Mouse (Mus musculus) heart, postnatal 0 days (tissue): ENCODE results near the gene Actr2. TPM values are rescaled to one million over a fixed set of nuclear protein-coding genes. Genes with fewer than 3 reads are reported as not detected.
"Not testable (repeated sequence)": the region's sequence is repeated elsewhere in the genome, so short reads cannot be mapped to it uniquely, and the experiment has no call there.

Source experiments
- ATAC-seq: fragments of 200-750 bp; cut with Nextera tagmentation; 2 replicates; pipeline ENCODE4 v1.8.0; 2017; ENCODE audit warnings: low read depth, moderate number of reproducible peaks, moderate library complexity; ENCODE audit not compliant: insufficient read depth
- DNase-seq: peaks from one replicate; pipeline ENCODE4 v3.0.0-alpha.2; 2016; ENCODE audit warnings: low spot score
- H3K27ac ChIP-seq: fragments of 300-500 bp; sonication (generic); 2 replicates; pipeline ENCODE4 v1.5.1; 2014; ENCODE audit warnings: low read depth, mild to moderate bottlenecking
- H3K27me3 ChIP-seq: fragments of 300-500 bp; sonication (generic); 2 replicates; pipeline ENCODE4 v1.6.1; 2014; ENCODE audit warnings: low read length, mixed read lengths; ENCODE audit not compliant: control insufficient read depth, insufficient read depth
- H3K36me3 ChIP-seq: fragments of 300-500 bp; sonication (generic); replicated peaks from 2 replicates; pipeline ENCODE4 v1.6.1; 2014; ENCODE audit warnings: low read length, mixed read lengths; ENCODE audit not compliant: control insufficient read depth, insufficient read depth
- H3K4me1 ChIP-seq: fragments of 300-500 bp; sonication (generic); 2 replicates; pipeline ENCODE4 v1.6.1; 2014; ENCODE audit warnings: antibody characterized with exemption; ENCODE audit not compliant: control insufficient read depth, insufficient read depth
- H3K4me2 ChIP-seq: fragments of 300-500 bp; sonication (generic); 2 replicates; pipeline ENCODE4 v1.6.1; 2014; ENCODE audit warnings: low read depth, mild to moderate bottlenecking, low read length, moderate library complexity
- H3K4me3 ChIP-seq: fragments of 300-500 bp; sonication (generic); 2 replicates; pipeline ENCODE4 v1.5.1; 2014; ENCODE audit warnings: low read depth, low read length
- H3K9ac ChIP-seq: fragments of 300-500 bp; sonication (generic); replicated peaks from 2 replicates; pipeline ENCODE4 v1.6.1; 2014; ENCODE audit warnings: low read depth, low read length, mixed read lengths
- H3K9me3 ChIP-seq: fragments of 300-500 bp; sonication (generic); replicated peaks from 2 replicates; pipeline ENCODE4 v1.6.1; 2016; ENCODE audit warnings: low read length; ENCODE audit not compliant: control insufficient read depth
- CTCF ChIP-seq: IDR thresholded peaks from 2 replicates; pipeline ENCODE4 v1.5.1; 2016; ENCODE audit warnings: antibody characterized with exemption, control low read depth, low read depth
- EP300 ChIP-seq: IDR thresholded peaks from 2 replicates; pipeline ENCODE4 v1.6.1; 2016; ENCODE audit warnings: antibody characterized with exemption, low read depth
- WGBS: fragments of 180-500 bp; shearing (Covaris S2); extraction: QIAGEN DNeasy Blood & Tissue Kit; methylation state at CpG from one replicate; pipeline ENCODE4 v1.1.7; 2014; 5-methylcytosine and 5-hydroxymethylcytosine counted together
- polyA plus RNA-seq: library from polyadenylated mRNA; unstranded; fragments of >200 nt; fragmentation: Nextera tagmentation; extraction: Ambion mirVana; gene quantifications from 2 replicates; pipeline ENCODE4 v1.2.1, GENCODE M21; 2015
- total RNA-seq: library from RNA; depleted of rRNA; stranded (reverse); fragments of >200 nt; gene quantifications from 2 replicates; pipeline ENCODE4 v1.2.3, GENCODE M21; 2014; ENCODE audit warnings: low replicate concordance

Gene Actr2
- total and polyA plus RNA-seq, 2 experiments from 2014 or later: 25.2 to 59.7 TPM

DNA sequence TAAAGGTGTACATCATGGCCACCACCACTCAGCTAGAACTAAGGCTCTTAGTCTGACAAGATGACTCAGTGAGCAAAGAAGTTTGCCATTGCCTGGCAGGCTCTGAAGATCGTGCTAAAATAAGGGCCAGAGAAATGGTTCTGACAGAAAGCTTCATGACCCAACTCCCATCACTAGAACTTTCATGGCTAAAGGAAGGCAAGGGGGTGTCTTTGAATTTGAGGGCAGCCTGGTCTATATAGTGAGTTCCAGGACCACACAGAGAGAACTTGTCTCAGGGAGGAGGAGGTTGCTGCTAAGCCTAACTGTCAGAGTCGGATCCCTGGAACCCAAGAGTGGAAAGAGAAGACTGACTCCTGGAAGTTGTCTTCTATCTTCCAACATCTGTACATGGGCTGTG, 27.0 kb upstream of the Actr2 start:
- DNase-seq (no peak), ATAC-seq (no peak)
- H3K27ac ChIP-seq: no peak overlapping the region
- H3K4me1 ChIP-seq: no peaks in the 10 kb centered on the region
- WGBS: 75% methylated on average over 2 of the region's 2 CpGs
- no peaks in the 10 kb centered on the region for H3K36me3 ChIP-seq
- no peak overlapping the region for H3K4me2 ChIP-seq
- no peak overlapping the region for H3K9ac ChIP-seq
- no peak overlapping the region for H3K4me3 ChIP-seq
- TF ChIP-seq EP300: no peak
- H3K27me3 ChIP-seq: no peaks in the 10 kb centered on the region
- H3K9me3 ChIP-seq: no peaks in the 10 kb centered on the region

DNA sequence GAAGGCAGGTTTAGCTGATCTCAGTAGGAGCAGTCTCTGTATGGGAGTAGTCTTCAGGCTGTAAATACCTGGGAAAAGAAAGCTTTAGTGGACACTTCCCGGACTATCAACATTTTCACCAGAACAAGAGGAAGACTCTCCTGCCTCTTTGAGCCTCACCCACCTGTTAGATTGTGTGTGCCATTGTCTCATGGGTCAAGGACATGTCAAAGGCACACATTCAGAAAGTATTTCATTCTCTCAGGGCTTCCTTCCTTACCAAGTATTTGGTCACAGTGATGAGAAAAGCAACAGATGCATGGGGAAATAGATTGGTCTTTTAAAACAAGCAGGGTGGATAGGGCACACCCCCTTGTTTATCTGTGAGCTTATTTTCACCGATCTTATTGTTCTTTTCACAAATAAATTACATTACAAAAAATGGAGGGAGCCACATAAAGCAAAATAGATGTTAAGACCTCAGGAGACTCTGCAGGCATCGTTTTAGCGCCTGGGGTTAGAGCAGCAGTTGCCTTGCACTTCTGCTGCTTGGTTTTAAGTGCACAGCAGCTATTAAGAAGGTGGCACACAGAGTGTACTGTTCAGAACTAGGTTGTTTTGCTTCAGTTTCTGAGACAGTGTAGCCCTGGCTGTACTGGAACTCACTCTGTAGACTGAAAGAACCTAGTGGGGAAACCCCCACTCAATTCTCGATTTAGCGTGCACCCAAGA, 25.9 kb upstream of the Actr2 start:
- no peak overlapping the region for H3K9ac ChIP-seq
- no peak for ATAC-seq
- no peak for TF ChIP-seq CTCF
- no peak for TF ChIP-seq EP300

DNA sequence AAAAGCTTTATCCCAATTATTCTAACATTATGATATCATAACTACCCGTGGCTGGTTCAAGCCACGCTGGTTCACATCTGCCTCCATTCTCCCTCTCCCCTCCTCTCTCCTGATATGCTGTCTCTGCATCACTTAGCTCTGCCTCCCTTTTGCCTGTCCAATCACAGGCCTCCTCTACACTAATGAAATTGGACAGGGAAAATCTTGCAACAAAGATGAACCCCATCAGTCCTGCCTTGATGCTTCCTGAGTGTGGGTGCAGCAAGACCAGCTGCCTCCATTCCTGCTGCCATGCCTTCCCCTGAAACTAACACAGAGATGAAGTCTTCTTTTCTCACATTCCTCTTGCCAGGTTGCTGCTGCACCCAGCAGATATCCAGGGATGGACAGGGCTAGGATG, 25.2 kb upstream of the Actr2 start:
- no peak overlapping the region for H3K27ac ChIP-seq
- no peak overlapping the region for H3K4me2 ChIP-seq
- H3K36me3 ChIP-seq: no peaks in the 10 kb centered on the region
- no peak overlapping the region for H3K4me3 ChIP-seq
- ATAC-seq (no peak), DNase-seq (no peak)
- TF ChIP-seq CTCF (no peak), EP300 (no peak)
- H3K27me3 ChIP-seq: no peaks in the 10 kb centered on the region
- H3K9ac ChIP-seq: no peak overlapping the region
- 78% methylated on average over 2 of the region's 2 CpGs for WGBS
- no peaks in the 10 kb centered on the region for H3K9me3 ChIP-seq
- no peaks in the 10 kb centered on the region for H3K4me1 ChIP-seq

More for the DNA sequence above, 25.9 kb upstream of the Actr2 start:
- no peaks in the 10 kb centered on the region for H3K36me3 ChIP-seq
- H3K4me1 ChIP-seq: no peaks in the 10 kb centered on the region
- WGBS: 90% methylated on average over 6 of the region's 6 CpGs
- no peak overlapping the region for H3K4me2 ChIP-seq
- H3K9me3 ChIP-seq: no peaks in the 10 kb centered on the region
- H3K27ac ChIP-seq: no peak overlapping the region
- no peak for DNase-seq
- H3K27me3 ChIP-seq: no peaks in the 10 kb centered on the region
- no peak overlapping the region for H3K4me3 ChIP-seq

DNA sequence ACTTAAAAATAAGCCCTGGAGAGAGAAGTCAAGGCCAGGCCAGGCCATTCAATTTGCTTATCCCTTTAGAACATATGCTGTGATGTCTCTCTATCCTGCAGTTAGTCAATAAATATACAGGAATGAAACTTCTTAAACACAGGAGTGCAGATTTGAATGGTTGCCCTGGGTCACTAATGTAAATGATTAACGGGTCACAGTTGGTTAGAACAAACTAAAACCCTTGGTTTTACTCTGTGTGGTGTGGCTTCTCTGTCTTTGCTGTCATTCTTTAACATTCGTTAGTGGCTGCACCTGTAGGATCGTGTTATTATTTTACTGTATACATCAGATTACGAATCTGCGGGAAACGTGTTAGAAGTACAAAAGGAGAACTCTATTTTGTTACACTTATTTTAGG, 23.6 kb upstream of the Actr2 start:
- H3K4me3 ChIP-seq: no peak overlapping the region
- WGBS: 82% methylated on average over 6 of the region's 6 CpGs
- no peak for ATAC-seq
- no peaks in the 10 kb centered on the region for H3K9me3 ChIP-seq
- H3K27me3 ChIP-seq: no peaks in the 10 kb centered on the region
- no peak overlapping the region for H3K4me2 ChIP-seq
- no peaks in the 10 kb centered on the region for H3K4me1 ChIP-seq
- H3K27ac ChIP-seq: no peak overlapping the region
- H3K9ac ChIP-seq: no peak overlapping the region
- H3K36me3 ChIP-seq: no peaks in the 10 kb centered on the region
- no peak for DNase-seq
- TF ChIP-seq EP300 (no peak), CTCF (no peak)

DNA sequence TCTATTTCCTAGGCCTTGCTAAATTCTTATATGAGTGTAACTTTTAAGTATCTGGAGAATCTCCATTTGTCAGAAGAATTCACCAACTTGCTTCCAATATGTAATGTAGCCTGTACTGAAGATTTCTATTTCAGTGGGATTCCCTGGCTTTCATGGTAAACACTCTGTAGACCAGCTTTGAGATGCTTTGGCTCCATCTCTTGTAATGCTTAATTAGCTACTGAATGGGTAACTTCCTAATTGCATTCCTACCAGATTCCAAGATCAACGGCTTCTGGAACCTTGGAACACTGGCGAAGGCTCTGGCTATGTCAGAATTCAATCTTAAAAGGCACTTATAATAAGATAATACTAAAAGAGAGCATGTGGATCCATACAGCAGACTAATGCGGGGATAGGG, 22.2 kb upstream of the Actr2 start:
- ATAC-seq, H3K4me2 ChIP-seq, H3K4me1 ChIP-seq, H3K9ac ChIP-seq, H3K9me3 ChIP-seq, DNase-seq, H3K27ac ChIP-seq, H3K27me3 ChIP-seq, H3K4me3 ChIP-seq, H3K36me3 ChIP-seq: not testable (repeated sequence)
- 74% methylated on average over 3 of the region's 3 CpGs for WGBS

DNA sequence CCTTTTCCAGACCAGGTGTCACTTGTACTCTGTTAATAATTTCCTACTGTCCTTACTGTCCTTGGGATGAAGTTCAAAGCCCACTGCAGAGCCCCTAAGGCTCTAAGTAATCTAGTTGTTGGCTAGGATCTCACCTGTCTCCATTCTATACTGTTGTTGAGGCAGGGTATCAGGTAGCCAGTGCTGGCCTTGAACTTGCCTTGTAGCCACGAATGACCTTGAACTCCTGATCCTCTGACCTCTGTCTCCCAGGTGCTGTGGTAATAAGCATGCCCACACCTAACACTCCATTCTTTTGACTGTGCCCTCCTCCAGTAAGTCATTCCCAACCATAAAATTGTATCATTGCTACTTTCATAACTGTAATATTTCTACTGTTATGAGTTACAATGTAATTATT, 21.0 kb upstream of the Actr2 start:
- Histone ChIP-seq H3K4me3 (no peak overlapping the region), H3K27me3 (no peaks in the 10 kb centered on the region), H3K4me2 (no peak overlapping the region), H3K36me3 (no peaks in the 10 kb centered on the region), H3K27ac (no peak overlapping the region), H3K9ac (no peak overlapping the region), H3K9me3 (0 out of 2 replicates have a peak, but pooled peaks cover 2% of the 10 kb centered on the region), H3K4me1 (no peaks in the 10 kb centered on the region)
- no peak for DNase-seq
- 69% methylated on average over 1 of the region's 1 CpGs for WGBS
- ATAC-seq: no peak
- TF ChIP-seq EP300 (no peak), CTCF (no peak)
